Mouse (Mus musculus) forebrain, embryonic 14.5 days (tissue): ENCODE results near the gene Epha4. TPM values are rescaled to one million over a fixed set of nuclear protein-coding genes. Genes with fewer than 3 reads are reported as not detected.
A peak's percentile ranks its signal among the peaks of the same experiment; 100 is the strongest.

Experiments used
- ATAC-seq: fragments of 200-750 bp; cut with Nextera tagmentation; 2 replicates; pipeline ENCODE4 v1.8.0; 2017; ENCODE audit warnings: mild to moderate bottlenecking, moderate library complexity
- DNase-seq: peaks from one replicate; pipeline ENCODE4 v3.0.0-alpha.2; 2015; ENCODE audit warnings: low spot score
- H3K27ac ChIP-seq: fragments of 300-500 bp; sonication (generic); 2 replicates; pipeline ENCODE4 v1.5.1; 2014; ENCODE audit warnings: low read depth, mild to moderate bottlenecking, control low read depth, low read length, moderate library complexity
- H3K27me3 ChIP-seq: fragments of 300-500 bp; sonication (generic); replicated peaks from 2 replicates; pipeline ENCODE4 v1.6.1; 2014; ENCODE audit warnings: low read length, control low read depth, mixed read lengths; ENCODE audit not compliant: control insufficient read depth, insufficient read depth
- H3K36me3 ChIP-seq: fragments of 300-500 bp; sonication (generic); 2 replicates; pipeline ENCODE4 v1.6.1; 2014; ENCODE audit warnings: low read length, control low read depth; ENCODE audit not compliant: control insufficient read depth, insufficient read depth
- H3K4me1 ChIP-seq: fragments of 300-500 bp; sonication (generic); 2 replicates; pipeline ENCODE4 v1.6.1; 2014; ENCODE audit warnings: antibody characterized with exemption, low read length, control low read depth; ENCODE audit not compliant: control insufficient read depth, insufficient read depth
- H3K4me2 ChIP-seq: fragments of 300-500 bp; sonication (generic); 2 replicates; pipeline ENCODE4 v1.6.1; 2014; ENCODE audit warnings: mild to moderate bottlenecking, control low read depth, low read length
- H3K4me3 ChIP-seq: fragments of 300-500 bp; sonication (generic); 2 replicates; pipeline ENCODE4 v1.5.1; 2014; ENCODE audit warnings: low read depth, low read length, control low read depth
- H3K9ac ChIP-seq: fragments of 300-500 bp; sonication (generic); 2 replicates; pipeline ENCODE4 v1.6.1; 2014; ENCODE audit warnings: mild to moderate bottlenecking, low read length, control low read depth, moderate library complexity
- H3K9me3 ChIP-seq: fragments of 300-500 bp; sonication (generic); replicated peaks from 2 replicates; pipeline ENCODE4 v1.6.1; 2016; ENCODE audit warnings: low read length, control low read depth, mixed read lengths; ENCODE audit not compliant: control insufficient read depth
- WGBS: fragments of 180-500 bp; shearing (Covaris S2); extraction: QIAGEN DNeasy Blood & Tissue Kit; methylation state at CpG from one replicate; pipeline ENCODE4 v1.1.7; 2014; 5-methylcytosine and 5-hydroxymethylcytosine counted together
- polyA plus RNA-seq: library from polyadenylated mRNA; unstranded; fragments of >200 nt; fragmentation: Nextera tagmentation; extraction: Ambion mirVana; gene quantifications from 2 replicates; pipeline ENCODE4 v1.2.1, GENCODE M21; 2014

The Epha4 gene
- polyA plus RNA-seq, 1 experiment from 2014 or later, result 85.7 TPM

DNA sequence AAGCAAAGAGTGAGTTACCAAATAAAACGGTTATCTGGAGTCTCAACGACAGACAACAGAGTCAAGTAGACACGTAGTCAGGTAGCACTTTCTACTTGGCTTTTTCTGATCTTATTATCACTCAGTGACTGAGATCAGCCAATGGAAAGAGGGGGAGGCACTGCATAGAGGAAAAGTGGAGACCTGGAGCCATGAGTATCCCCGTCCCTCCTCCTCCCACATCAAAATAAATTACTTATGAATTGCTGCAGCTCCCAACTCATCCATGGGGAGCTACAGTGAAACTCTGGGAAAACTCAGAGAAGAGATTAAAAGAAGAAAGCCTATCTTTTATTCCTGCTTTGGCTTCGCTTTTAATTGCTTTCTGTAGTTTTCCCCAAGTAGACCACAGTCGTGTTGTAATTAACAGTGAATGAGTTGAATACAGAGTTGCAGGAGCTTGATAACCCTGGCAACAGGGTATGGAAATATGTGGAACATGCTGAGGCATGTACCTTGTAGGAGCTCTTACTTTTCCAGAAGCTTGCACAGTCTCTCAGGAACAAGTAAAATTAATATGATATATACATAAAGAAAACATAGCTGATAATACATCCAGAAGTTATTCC, 17.8 kb upstream of the Epha4 start:
- peak overlapping the region; percentile 67; the same call in 1 of the 2 replicates for H3K27ac ChIP-seq
- H3K9ac ChIP-seq, result no peak overlapping the region
- DNase-seq, result peak; percentile 73
- WGBS, result 7% methylated on average over 6 of the region's 6 CpGs
- H3K27me3 ChIP-seq, result no peaks in the 10 kb centered on the region
- peak; percentile 56 for ATAC-seq
- peaks cover 15% of the 10 kb centered on the region for H3K4me1 ChIP-seq
- no peak overlapping the region for H3K4me3 ChIP-seq
- H3K4me2 ChIP-seq, result peak overlapping the region; percentile 25
- no peaks in the 10 kb centered on the region for H3K9me3 ChIP-seq
- H3K36me3 ChIP-seq, result no peaks in the 10 kb centered on the region

DNA sequence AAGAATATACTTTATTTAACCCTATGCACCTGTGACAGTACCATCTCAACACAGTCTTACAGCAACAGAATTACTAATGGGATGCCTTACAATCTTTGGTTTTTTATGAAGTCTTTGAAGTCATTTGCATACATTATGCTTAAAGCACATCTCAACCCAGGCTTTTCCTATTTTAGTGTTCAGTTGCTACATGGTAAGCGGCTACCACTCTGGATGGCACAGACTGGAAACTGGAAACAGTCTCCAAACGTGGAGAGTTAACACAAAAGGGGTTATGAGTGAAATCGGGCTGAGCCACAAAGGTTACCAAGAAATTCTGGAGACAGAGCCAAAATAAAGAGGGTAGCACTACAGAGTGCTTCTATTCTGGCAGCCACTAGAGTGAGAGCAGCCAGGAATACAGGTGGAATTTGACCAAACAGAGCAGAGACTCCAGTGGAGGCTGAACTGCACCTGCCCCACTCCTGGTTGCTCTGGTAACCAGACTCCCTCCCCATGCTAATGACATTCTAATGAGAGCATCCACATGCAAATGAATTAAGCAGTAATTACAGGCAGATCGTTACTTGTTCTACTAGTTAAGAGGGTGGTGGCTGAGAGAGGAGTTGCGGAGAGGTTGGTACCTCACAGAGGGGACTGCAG, 17.2 kb upstream of the Epha4 start:
- H3K4me1 ChIP-seq, result peaks cover 15% of the 10 kb centered on the region
- no peaks in the 10 kb centered on the region for H3K36me3 ChIP-seq
- no peaks in the 10 kb centered on the region for H3K27me3 ChIP-seq
- DNase-seq (peak; percentile 88), ATAC-seq (peak; percentile 93)
- H3K27ac ChIP-seq, result peak overlapping the region; percentile 67; the same call in 1 of the 2 replicates
- no peak overlapping the region for H3K9ac ChIP-seq
- 8% methylated on average over 5 of the region's 5 CpGs for WGBS
- peak overlapping the region; percentile 25 for H3K4me2 ChIP-seq
- H3K9me3 ChIP-seq, result no peaks in the 10 kb centered on the region
- no peak overlapping the region for H3K4me3 ChIP-seq

DNA sequence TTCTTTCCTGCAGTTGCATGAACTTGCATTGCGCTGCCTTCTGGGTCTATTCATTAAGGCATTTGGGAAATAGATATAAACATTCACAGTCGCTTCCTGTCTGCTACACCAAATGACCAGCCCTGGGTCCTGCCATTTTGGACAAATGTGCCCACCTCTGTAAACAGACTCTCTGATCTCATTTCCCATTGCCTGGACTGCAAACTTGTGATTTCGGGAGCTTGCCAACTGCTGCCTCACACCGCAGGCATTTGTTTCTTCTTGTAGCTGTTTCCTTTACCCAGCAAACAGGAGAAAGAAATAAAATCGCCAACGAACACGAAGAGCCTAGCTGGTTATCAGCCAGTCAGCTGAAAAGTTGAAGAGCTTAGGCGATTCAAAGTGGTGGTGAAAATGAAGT, 10.2 kb upstream of the Epha4 start:
- H3K27ac ChIP-seq, result no peak overlapping the region
- ATAC-seq (no peak), DNase-seq (no peak)
- no peaks in the 10 kb centered on the region for H3K27me3 ChIP-seq
- H3K9me3 ChIP-seq, result no peaks in the 10 kb centered on the region
- H3K4me1 ChIP-seq, result peaks cover 16% of the 10 kb centered on the region
- H3K36me3 ChIP-seq, result no peaks in the 10 kb centered on the region
- no peak overlapping the region for H3K4me2 ChIP-seq
- 84% methylated on average over 8 of the region's 8 CpGs for WGBS
- no peak overlapping the region for H3K9ac ChIP-seq
- H3K4me3 ChIP-seq, result no peak overlapping the region

DNA sequence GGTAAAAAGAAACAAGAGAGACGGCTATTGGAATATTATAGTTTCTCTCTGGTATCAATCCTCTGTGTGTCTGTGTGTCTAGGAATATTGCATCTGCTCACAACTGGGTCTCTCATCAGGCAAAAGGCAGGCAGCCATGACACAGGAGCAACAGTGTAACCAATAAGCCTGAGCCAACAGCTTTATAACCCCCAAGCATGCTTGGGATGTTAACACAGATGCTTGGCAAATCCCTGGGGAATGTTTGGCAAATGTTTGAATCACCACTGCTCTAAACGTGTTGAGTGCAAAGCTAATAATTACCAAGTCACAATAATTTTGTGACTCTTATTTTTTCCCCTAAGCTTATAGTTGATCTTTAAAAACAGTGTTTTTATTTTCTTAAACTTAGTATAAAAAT, 8.5 kb upstream of the Epha4 start:
- 65% methylated on average over 2 of the region's 2 CpGs for WGBS
- no peak for DNase-seq
- no peaks in the 10 kb centered on the region for H3K27me3 ChIP-seq

DNA sequence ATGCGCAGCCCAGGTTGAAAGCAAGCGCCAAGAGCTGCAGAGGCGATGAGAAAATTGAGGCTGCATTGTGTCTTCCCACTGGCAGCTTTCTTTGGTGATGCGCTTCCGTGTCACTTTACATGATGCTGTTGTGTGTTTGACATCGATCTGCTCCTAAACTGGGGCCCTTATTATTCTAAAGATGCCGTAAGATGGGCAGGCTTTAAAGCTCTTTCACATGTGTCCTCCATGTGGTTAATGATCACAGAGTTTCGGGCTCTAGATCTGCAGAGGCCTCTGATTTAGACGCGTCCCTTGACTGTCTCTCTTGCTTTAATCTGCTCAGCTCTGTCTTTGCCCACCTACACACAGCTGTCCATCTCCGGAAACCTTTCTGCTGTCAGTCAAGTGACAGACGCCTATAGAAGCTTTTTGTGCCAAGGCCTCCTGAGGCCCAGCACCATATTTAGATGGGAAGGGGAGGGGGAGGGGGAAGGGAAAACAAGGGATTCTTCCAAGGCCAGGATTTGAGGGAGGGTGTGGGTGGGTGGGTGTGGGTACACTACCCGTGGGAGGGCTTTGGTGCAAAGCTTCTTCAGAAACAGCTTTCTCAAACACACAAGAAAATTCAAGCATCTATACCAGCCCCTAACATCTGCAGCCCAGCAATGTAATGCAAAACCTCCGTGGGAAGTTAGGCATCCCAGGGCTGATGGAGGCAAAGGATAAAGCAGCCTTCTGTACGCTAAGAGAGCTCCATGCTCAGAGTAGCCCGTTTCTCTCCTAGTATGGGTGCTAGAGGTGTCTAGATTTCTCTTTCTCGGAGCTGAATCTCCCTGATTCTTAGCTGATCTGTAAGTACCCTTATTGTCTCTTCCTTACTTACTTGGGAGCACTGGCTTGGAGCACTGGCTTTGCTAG, 7.0 kb upstream of the Epha4 start:
- Histone ChIP-seq H3K9ac (peak overlapping the region; percentile 0; the same call in 1 of the 2 replicates), H3K36me3 (no peaks in the 10 kb centered on the region), H3K27ac (peak overlapping the region; percentile 44), H3K4me3 (no peak overlapping the region), H3K27me3 (no peaks in the 10 kb centered on the region), H3K4me2 (peak overlapping the region; percentile 41), H3K9me3 (no peaks in the 10 kb centered on the region), H3K4me1 (peaks cover 19% of the 10 kb centered on the region)
- peak; percentile 68 for ATAC-seq
- WGBS, result 8% methylated on average over 17 of the region's 17 CpGs
- DNase-seq, result peak; percentile 64

More for the DNA sequence above, 8.5 kb upstream of the Epha4 start:
- Histone ChIP-seq H3K4me3 (no peak overlapping the region), H3K4me2 (no peak overlapping the region), H3K36me3 (no peaks in the 10 kb centered on the region), H3K4me1 (peaks cover 14% of the 10 kb centered on the region), H3K9me3 (no peaks in the 10 kb centered on the region), H3K27ac (no peak overlapping the region), H3K9ac (no peak overlapping the region)
- ATAC-seq, result no peak

DNA sequence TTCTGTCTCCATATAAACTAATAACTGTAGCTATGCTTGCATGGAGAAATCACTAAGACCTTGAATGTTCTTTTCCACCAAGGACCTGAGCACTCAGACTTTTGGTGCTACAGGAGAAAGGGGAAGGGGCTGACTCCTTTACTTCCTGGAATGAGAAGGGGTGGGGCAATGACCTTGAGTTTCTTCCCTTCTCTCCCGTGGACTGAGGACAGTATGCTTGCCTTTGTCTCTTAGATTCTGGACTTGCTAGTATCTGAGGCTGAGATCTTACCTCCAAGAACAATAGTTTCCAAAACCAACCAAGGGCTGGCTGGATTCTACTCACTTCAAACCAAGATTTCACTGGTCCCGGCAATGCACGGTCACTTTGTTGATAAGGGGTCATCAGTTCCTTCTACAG, 3.8 kb upstream of the Epha4 start:
- no peak overlapping the region for H3K4me3 ChIP-seq
- no peaks in the 10 kb centered on the region for H3K9me3 ChIP-seq
- DNase-seq (no peak), ATAC-seq (no peak)
- peaks cover 19% of the 10 kb centered on the region for H3K4me1 ChIP-seq
- WGBS, result 76% methylated on average over 3 of the region's 3 CpGs
- no peak overlapping the region for H3K4me2 ChIP-seq
- H3K9ac ChIP-seq, result no peak overlapping the region
- no peaks in the 10 kb centered on the region for H3K36me3 ChIP-seq
- no peaks in the 10 kb centered on the region for H3K27me3 ChIP-seq
- H3K27ac ChIP-seq, result no peak overlapping the region

DNA sequence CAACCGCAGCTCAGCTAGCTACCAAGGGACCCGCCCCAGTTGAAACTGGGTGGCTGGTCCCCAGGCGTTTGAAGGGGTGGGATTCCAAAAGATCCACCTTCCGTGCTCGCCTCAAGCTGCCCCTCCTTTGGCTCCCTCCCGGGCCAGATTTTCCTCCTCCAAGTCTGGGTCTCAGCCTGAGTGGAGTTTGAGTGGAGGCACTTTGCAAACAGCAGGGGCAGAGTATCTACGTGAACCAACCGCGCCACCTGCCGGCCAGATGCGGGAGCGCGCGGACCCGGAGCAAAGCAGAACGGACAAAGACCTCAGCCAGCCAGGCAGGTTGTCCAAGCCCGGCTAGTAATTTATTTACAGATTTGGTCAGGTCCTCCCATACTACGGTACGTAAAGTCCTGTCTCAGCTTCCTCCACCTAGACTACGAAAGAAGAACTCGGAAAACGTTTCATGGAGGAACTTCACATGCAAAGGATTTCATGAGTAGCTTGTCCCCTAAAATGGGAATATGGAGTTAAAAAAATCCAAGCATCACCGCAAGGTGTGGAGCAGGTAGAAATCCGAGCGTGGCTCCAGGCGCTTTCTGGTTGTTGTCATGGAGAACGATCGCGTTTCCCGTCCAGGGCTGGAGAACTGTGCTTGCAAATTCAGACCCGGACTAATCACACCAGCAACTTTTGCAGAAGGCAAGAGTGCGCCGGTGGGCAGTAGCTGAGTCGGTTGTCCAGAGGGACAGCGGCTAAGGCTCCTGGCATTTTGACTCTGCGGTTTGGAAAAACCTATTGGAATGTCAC, 1.5 kb upstream of the Epha4 start:
- under 1% methylated on average over 36 of the region's 36 CpGs for WGBS
- no peaks in the 10 kb centered on the region for H3K27me3 ChIP-seq
- no peaks in the 10 kb centered on the region for H3K36me3 ChIP-seq
- H3K9me3 ChIP-seq, result no peaks in the 10 kb centered on the region
- H3K4me3 ChIP-seq, result peak overlapping the region; percentile 76
- peak overlapping the region; percentile 77; the same call in 1 of the 2 replicates for H3K27ac ChIP-seq
- ATAC-seq, result peak; percentile 56
- H3K4me1 ChIP-seq, result peaks cover 9% of the 10 kb centered on the region; the same call in 1 of the 2 replicates
- peak overlapping the region; percentile 88 for H3K4me2 ChIP-seq
- peak; percentile 96 for DNase-seq
- peak overlapping the region; percentile 72 for H3K9ac ChIP-seq

DNA sequence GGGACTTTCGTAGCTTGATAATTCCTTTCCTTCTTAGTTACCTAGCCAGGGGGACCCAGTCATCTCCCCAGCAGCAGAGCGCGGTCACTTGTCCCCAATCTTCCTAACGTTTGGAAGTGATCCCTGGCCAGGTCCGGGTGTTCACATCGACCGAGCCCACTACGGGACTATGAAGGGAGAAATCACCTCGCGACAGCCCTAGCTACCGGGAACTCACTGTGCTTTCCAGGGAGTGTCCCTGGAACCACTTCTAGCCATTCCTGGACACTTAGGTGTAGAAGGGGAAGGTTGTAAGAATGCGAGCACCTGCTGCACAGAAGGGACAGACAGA, 728 bp upstream of the Epha4 start:
- Histone ChIP-seq H3K4me1 (peaks cover 10% of the 10 kb centered on the region; the same call in 1 of the 2 replicates), H3K36me3 (peaks cover 4% of the 10 kb centered on the region; the same call in 1 of the 2 replicates), H3K9ac (peak overlapping the region; percentile 72), H3K27me3 (no peaks in the 10 kb centered on the region), H3K4me3 (peak overlapping the region; percentile 76), H3K27ac (peak overlapping the region; percentile 77), H3K9me3 (no peaks in the 10 kb centered on the region), H3K4me2 (peak overlapping the region; percentile 88)
- ATAC-seq, result 0 out of 2 replicates have a peak, but pooled peaks have one; percentile 0
- no peak for DNase-seq
- WGBS, result under 1% methylated on average over 12 of the region's 12 CpGs
